Mouse (Mus musculus): ENCODE measurements around the gene Fam172a.

The Fam172a gene

GRCm38 (mm10) chr13:78110648-78111047, 408.8 kb downstream of the Fam172a start:
- DNase-seq: no peak

- DNase-seq: no peak
Observed at GRCm38 (mm10) chr13:78113978-78114377, 412.1 kb downstream of the Fam172a start.

DNA sequence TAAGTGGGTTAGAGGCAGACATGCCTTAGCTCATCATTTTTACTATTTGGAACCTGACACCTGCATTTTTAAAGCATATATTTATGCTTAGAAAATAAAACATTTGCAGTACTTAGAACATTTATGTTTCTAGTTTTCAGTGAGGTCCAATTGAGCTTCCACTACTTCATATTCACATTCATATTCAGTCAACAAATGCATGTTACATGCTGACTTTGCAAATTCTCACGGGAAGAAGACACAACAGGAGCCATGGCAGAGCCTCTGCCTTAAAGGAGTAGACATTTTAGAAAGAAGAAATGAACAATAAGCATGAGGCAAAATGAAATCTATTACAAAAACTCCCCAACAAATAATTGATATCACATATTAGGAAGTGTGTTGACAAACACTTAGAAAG, 416.9 kb downstream of the Fam172a start:
- DNase-seq: no peak

- DNase-seq: no peak
Observed at GRCm38 (mm10) chr13:78121991-78122390, 420.2 kb downstream of the Fam172a start.

- no peak for DNase-seq
Observed at GRCm38 (mm10) chr13:78123911-78124426, 422.1 kb downstream of the Fam172a start.

DNA sequence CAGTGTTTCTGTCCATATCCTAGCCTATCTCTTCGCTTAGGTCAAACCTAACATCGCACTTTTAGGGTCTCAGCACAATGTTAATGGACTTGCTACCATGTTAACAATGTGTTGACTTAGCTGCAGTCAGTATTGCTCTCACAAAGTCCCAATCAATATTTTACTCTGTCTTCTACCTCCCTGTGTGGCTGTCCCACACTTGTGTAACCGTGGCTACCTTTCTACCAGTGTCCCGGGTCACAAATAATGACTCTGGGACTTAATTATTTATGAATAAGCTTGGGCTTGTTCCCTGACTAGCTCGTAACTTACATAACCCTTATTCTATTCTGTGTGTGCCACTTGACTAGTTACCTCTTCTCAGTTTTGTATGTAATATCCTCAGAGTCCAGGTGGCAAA, 455.6 kb downstream of the Fam172a start:
- no peak for DNase-seq

DNA sequence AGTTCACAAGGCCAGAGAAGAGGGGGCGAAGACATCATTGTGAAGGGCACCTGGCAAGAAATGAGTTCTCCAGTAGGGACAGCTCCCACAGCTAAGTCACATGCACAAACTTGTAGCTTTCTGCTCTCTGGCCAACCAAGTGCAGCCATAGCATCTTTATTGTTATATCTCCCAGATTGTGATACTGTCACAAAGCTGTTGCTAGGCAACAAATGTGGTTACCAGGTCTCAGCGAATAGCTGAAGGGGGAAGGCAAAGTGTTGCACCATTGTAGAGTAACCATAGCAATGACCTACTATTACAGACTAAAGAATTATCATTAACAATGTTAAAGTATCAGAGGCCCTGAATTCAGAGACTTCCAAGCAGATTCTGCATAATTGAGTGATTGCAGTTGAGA, 460.3 kb downstream of the Fam172a start:
- DNase-seq: no peak

DNA sequence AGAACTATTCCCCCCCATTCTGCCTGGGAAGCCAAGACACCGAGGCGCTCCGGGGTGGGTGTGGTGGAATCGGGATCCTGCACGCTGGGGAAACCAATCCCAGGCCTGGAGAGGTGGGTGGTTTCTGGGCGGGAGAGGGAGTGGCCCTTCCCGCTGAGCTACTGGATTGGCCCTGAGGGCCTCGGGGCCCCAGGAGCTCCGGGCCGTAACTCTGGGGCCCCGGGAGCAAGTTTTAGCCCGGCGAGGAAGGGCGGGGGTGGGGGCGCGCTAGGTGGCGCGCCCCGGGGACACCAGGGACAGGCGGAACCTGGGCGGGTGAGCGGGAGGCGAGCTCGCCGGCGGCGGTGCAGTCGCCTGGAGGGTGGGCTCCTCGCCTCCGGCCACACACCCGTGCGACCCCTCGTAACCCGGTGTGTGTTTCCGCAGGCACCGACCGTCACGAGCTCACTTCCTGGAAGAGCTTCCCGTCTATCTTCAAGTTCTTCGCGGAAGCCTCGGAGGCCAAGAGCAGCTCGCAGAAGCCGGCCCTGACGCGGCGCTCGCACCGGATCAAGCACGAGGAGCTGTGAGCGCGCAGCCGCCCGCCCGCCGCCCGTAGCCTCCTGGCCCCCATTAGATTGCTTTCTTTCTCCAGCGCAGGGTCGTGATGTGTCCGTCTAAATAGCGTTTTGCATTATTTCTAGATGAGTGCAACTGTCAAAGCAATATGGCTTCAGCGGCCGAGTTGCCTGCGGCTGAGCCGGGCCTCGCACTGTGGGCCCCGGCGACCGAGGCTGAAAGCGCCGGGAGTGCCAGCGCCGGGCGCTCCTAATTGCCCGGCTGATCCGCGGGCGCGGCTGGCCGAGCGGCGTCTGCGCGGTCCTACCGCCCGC, 461.5 kb downstream of the Fam172a start:
- DNase-seq: peak; percentile 52

DNA sequence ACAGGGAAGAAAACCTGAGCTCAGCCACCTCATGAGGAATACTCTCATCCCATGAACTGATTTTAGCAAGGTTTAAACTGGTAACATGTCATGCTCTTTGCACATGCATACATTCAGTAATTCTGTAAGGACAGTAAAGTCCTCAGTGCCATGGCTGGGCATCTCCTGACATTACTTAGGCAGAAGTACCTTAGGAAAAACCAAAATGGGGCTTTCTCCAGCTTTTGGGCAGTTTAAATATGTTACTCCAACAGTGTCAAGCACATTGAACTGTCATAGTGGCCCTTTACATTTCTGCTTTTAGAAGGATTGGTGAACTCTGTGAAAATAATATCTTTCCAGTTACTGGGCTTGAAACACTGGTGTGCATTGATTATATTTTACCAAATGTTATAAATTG, 463.1 kb downstream of the Fam172a start:
- DNase-seq: no peak

- DNase-seq: no peak
Observed at GRCm38 (mm10) chr13:78168166-78168565, 466.3 kb downstream of the Fam172a start.

DNA sequence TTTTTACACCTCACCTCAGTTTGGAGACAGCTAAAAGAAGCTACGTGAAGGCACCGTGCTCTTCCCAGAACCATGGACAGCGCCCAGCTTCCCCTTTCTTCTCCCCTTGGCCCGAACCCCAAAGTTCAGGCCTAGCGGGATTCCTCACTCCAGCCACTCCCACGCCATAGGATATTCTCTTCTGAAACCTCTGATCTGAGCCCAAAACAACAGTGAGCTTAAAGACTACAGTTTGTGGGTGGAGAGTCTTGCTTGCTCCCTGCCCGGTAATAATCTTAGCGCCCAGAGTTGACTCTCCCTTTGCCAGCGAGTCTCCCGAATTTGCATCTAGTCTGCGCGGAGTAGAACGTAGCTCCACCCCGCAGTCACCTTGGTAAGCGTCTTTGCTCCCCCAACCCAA, 469.5 kb downstream of the Fam172a start:
- peak; percentile 44 for DNase-seq

DNA sequence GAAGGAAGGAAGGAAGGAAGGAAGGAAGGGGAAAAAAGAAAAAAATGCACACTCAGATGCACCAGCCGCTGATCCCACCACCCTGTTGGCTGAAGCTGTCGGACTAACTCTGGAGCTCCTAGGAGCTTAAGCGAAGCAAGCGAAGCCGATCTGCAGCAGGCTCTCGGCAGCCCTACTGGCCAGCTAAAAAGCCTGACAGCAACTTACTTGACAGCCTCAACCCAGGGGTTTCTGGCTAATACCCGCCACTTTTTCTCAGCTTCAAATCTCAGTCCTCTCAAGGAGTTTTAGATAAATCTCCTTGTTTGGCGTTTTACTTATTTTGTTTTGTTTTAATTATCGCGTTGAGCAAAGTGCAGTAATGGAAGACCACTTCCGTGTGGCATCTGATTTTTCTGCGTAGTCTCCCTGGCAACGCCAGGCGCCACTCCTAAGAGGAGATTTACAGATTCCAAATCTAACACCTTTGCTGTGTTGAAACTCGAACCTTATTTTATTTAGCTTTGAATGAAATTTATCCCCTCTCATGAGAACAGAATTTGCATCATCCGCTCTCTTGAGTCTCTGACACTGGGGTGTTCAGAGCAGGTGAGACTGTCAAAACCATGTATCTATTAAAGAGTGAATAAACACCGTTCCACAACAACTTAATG, 470.3 kb downstream of the Fam172a start:
- no peak for DNase-seq

DNA sequence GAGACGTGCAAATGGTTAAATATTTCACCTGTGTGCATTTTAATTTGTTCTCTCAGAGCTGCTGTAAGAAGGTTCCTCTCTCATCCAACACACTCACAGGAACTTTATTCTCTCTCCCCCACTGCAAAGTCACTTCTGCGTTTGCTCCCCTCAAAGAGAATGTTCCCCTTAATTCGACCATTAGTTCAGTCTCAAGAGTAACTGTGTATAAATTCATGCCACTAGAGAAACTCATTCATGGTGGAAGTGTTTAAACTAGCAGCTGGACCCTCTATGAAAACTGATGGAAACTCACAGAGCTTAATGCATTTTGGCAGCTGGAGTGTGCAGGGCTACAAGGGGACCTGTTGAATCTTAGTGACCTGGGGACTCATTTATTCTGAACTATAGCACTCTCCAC, 471.0 kb downstream of the Fam172a start:
- no peak for DNase-seq

- no peak for DNase-seq
Observed at GRCm38 (mm10) chr13:78174191-78174590, 472.4 kb downstream of the Fam172a start.

DNA sequence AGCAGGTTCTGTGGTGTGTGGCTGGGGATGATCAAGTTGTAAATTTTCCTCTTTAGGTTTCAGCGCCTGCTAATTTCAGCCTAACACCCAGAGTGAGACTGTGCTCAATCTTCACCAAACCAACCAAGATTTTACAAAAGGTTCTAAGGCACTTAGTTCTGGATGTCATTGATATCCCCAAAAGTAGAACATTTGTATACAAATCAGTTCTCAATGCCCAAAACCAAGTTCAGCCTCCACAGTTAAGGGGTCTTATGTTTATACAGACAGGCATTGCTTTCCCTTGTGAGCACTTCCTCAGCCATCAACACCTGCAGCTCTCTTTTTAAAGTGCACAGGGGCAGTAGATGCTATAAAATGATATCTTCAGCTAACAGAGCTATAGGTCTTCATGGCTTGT, 473.1 kb downstream of the Fam172a start:
- DNase-seq: no peak

DNA sequence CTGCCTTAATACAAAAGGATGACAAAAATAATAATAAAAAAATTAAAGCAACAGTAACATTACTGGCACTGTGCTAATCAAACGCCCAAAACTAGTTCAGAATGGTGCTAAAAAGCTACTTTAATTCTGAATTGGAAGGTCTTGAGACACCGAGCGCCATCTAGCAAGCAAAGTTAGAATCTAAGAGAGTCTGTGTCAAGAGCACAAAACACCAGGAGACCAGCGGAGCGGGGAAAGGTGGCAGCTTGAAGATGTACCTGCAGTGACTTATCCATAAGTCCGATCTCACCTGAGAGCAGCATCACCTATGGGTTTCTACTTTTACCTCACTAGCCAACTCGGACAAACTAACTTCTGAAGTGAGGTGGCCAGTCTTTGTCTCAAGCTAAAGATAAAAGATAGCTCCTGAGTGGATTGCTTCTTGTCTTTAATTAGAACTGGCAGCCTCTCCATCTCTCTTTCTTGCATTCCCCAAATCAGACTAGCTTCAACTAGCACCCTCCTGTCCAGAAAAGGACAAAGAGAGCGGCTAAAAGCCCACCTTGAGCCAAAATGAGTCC, 474.1 kb downstream of the Fam172a start:
- DNase-seq: no peak

GRCm38 (mm10) chr13:78177381-78177950, 475.6 kb downstream of the Fam172a start:
- DNase-seq: no peak

DNA sequence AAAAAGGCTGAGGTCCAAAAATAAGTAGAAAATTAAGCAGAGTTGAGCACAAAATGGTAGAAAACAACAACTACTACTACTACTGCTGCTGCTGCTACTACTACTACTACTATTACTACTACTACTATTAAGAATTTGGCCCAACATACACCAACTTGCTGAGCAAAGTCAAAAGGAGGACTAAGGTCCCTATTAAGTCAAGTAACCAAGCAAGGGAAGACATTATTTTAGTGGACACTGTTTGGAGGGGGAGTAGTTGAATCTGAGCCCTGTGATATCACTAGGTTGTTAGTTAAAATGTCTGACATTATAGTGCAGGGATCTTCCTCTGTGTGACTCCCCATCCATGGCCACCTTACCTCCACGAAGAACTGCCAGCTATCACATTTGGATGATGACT, 476.2 kb downstream of the Fam172a start:
- DNase-seq: no peak

GRCm38 (mm10) chr13:78178771-78179170, 476.9 kb downstream of the Fam172a start:
- DNase-seq: no peak

GRCm38 (mm10) chr13:78179312-78180097, 477.7 kb downstream of the Fam172a start:
- no peak for DNase-seq

GRCm38 (mm10) chr13:78180261-78180660, 478.4 kb downstream of the Fam172a start:
- no peak for DNase-seq

- DNase-seq: no peak
Observed at GRCm38 (mm10) chr13:78181071-78181929, 479.5 kb downstream of the Fam172a start.
